Mouse (Mus musculus) G1E (cell line): ENCODE data around the gene Glt8d1.

ENCODE experiments used
- CTCF ChIP-seq: IDR thresholded peaks from 2 replicates; pipeline ENCODE4 v1.5.1; 2012; ENCODE audit warnings: low read depth, low read length, inconsistent platforms, mixed read lengths
- POLR2AphosphoS5 ChIP-seq: IDR thresholded peaks from 2 replicates; pipeline ENCODE4 v1.6.1; 2012; ENCODE audit warnings: low read depth, low read length, inconsistent platforms; ENCODE audit not compliant: insufficient replicate concordance
- TAL1 ChIP-seq: conservative IDR thresholded peaks from 2 replicates; pipeline ENCODE4 v1.6.1; 2012; ENCODE audit warnings: low read depth, low read length, inconsistent platforms, mixed read lengths

DNA sequence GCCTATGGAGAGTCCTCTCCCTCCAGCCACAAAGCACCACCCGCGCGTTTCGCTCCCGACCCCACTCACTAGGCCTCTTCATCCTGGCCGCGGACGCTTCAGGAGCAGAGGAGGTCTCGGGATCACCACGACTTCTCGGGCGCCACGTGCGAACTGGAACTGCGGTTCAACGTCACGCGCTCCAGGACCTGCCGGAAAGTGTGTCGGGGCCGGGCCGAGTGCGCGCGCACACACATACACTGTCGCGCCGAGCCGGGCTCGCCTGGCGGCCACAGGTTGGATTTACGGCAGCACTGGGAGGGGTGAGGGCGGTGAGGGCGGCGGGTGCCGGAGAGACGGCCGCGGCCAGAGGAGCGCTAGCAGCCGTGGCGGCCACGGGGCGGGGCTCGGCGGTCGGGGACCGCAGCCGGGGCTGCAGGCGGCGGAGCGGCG lies 17.7 kb downstream of the Glt8d1 start, which contains the start of the genes Pbrm1 and Gnl3:
- no peak for TF ChIP-seq POLR2AphosphoS5
- no peak for TF ChIP-seq CTCF
- TF ChIP-seq TAL1, result no peak
